ENCODE assay signal across 20 mouse cellular contexts in the genomic region with DNA sequence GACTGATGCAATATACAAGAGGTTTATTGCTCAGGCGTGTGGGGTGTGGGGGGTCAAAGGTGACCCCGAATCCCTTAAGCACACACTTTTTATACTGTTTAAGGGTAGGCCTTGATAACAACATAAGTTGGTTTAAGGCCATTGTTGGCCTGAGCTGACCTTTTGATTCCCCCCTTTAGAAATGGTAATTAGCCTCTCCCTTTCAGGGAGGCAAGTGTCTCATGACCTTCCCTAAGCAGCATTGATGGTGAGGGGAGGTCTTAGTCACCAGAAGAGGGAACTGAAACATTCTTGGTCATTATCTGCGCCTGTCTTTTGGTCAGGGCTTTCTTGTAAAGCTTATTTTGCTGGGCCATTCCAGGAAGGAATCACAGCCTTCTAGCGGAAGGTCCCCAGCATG.
"Had no signal": no experiment of that assay in that cellular context is flagged by ENCODE, and none has a peak within 500 bp of the region (broad histone marks: within the 10 kb centered on the region; RNA-seq: fewer than 3 reads in every experiment).

No protein-coding gene starts in this region.

- H3K27me3 ChIP-seq: liver, embryonic 15.5 days; lung, embryonic 15.5 days; midbrain, embryonic 12.5 days; midbrain, embryonic 15.5 days; neural tube, embryonic 13.5 days; neural tube, embryonic 15.5 days; stomach, embryonic 15.5 days had no signal

- H3K9ac ChIP-seq: liver, embryonic 15.5 days; liver, postnatal 0 days; lung, embryonic 15.5 days; midbrain, embryonic 12.5 days; midbrain, embryonic 15.5 days; neural tube, embryonic 13.5 days; neural tube, embryonic 15.5 days; stomach, embryonic 15.5 days had no signal

- H3K36me3 ChIP-seq: liver, embryonic 15.5 days; midbrain, embryonic 12.5 days; midbrain, embryonic 15.5 days; neural tube, embryonic 13.5 days; neural tube, embryonic 15.5 days had no signal

- H3K9me3 ChIP-seq: liver, embryonic 15.5 days; lung, embryonic 15.5 days; midbrain, embryonic 15.5 days; neural tube, embryonic 15.5 days had no signal

- H3K4me3 ChIP-seq: liver, embryonic 15.5 days; lung, embryonic 15.5 days; midbrain, embryonic 12.5 days; midbrain, embryonic 15.5 days; myocyte; neural tube, embryonic 13.5 days; neural tube, embryonic 15.5 days; stomach, embryonic 15.5 days had no signal

- H3K4me1 ChIP-seq: liver, embryonic 15.5 days had no signal

- H3K4me2 ChIP-seq: liver, embryonic 15.5 days; lung, embryonic 15.5 days; midbrain, embryonic 12.5 days; midbrain, embryonic 15.5 days; neural tube, embryonic 13.5 days; neural tube, embryonic 15.5 days; stomach, embryonic 15.5 days had no signal

- ATAC-seq: liver, postnatal 0 days; lung, postnatal 0 days; midbrain, embryonic 15.5 days had no signal

- DNase-seq: liver, postnatal 0 days; lung, adult 2 months; lung, postnatal 14 days; lung, postnatal 36 days; retina, postnatal 1 day; right cerebral cortex, adult 18-20 months; right cerebral cortex, postnatal 25 days; thymus, adult 2 months; thymus, postnatal 25 days; thymus, postnatal 4 days had no signal

- H3K27ac ChIP-seq: liver, embryonic 15.5 days; lung, embryonic 15.5 days; midbrain, embryonic 12.5 days; midbrain, embryonic 15.5 days; neural tube, embryonic 13.5 days; neural tube, embryonic 15.5 days; stomach, embryonic 15.5 days; stomach, postnatal 0 days had no signal
